Mouse (Mus musculus) heart, embryonic 13.5 days (tissue): ENCODE measurements around the gene Ugt1a8. TPM values are rescaled to one million over a fixed set of nuclear protein-coding genes. Genes with fewer than 3 reads are reported as not detected.

ENCODE experiments used
- ATAC-seq: fragments of 200-750 bp; cut with Nextera tagmentation; 2 replicates; pipeline ENCODE4 v1.8.0; 2017; ENCODE audit warnings: moderate TSS enrichment; ENCODE audit not compliant: insufficient number of reproducible peaks, low FRiP score, low TSS enrichment; ENCODE audit errors: extremely low read depth
- H3K27ac ChIP-seq: fragments of 300-500 bp; sonication (generic); replicated peaks from 2 replicates; pipeline ENCODE4 v1.5.1; 2015; ENCODE audit warnings: moderate library complexity, mild to moderate bottlenecking, inconsistent platforms
- H3K27me3 ChIP-seq: fragments of 300-500 bp; sonication (generic); replicated peaks from 2 replicates; pipeline ENCODE4 v1.6.1; 2015; ENCODE audit warnings: mild to moderate bottlenecking, inconsistent platforms
- H3K36me3 ChIP-seq: fragments of 300-500 bp; sonication (generic); 2 replicates; pipeline ENCODE4 v1.6.1; 2015; ENCODE audit warnings: mild to moderate bottlenecking, inconsistent platforms
- H3K4me1 ChIP-seq: fragments of 300-500 bp; sonication (generic); 2 replicates; pipeline ENCODE4 v1.6.1; 2015; ENCODE audit warnings: inconsistent platforms
- H3K4me2 ChIP-seq: fragments of 300-500 bp; sonication (generic); 2 replicates; pipeline ENCODE4 v1.6.1; 2015; ENCODE audit warnings: inconsistent platforms, mild to moderate bottlenecking, moderate library complexity
- H3K4me3 ChIP-seq: fragments of 300-500 bp; sonication (generic); 2 replicates; pipeline ENCODE4 v1.5.1; 2015; ENCODE audit warnings: moderate library complexity, mild to moderate bottlenecking, inconsistent platforms
- H3K9ac ChIP-seq: fragments of 300-500 bp; sonication (generic); 2 replicates; pipeline ENCODE4 v1.6.1; 2015; ENCODE audit warnings: inconsistent platforms, mild to moderate bottlenecking, moderate library complexity
- H3K9me3 ChIP-seq: fragments of 300-500 bp; sonication (generic); 2 replicates; pipeline ENCODE4 v1.6.1; 2016; ENCODE audit warnings: inconsistent platforms
- WGBS: fragments of 180-500 bp; shearing (Covaris S2); methylation state at CpG from one replicate; pipeline ENCODE4 v1.1.7; 2015; ENCODE audit warnings: mixed read lengths; 5-methylcytosine and 5-hydroxymethylcytosine counted together
- polyA plus RNA-seq: library from polyadenylated mRNA; unstranded; fragments of >200 nt; fragmentation: Nextera tagmentation; extraction: Ambion mirVana; gene quantifications from 2 replicates; pipeline ENCODE4 v1.2.1, GENCODE M21; 2015

The Ugt1a8 gene
- polyA plus RNA-seq, 1 experiment from 2014 or later, result not detected

DNA sequence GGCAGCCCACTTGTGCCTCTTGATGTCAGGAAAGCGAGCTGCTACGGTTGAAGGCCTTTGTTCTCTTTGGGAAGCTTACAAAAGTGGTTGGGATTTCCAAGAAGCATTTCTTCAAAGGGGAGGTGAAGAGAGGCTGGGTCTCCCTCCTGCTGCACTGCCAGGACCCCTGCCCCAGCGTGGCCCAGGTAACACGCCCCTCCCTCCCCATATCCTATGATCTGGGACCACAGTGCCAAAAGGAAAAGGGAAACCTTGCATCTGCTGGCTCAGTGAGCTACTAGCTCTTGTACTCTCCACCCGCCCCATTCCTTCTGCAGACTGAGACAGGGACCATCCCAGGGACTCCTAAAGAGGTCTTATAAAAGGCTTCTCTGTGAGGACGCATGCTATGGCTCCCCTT, 170.1 kb downstream of the Ugt1a8 start:
- Histone ChIP-seq H3K4me2 (no peak overlapping the region), H3K9ac (no peak overlapping the region), H3K27me3 (no peaks in the 10 kb centered on the region), H3K27ac (no peak overlapping the region), H3K36me3 (peaks cover 34% of the 10 kb centered on the region), H3K9me3 (peaks cover 50% of the 10 kb centered on the region), H3K4me1 (peaks cover 27% of the 10 kb centered on the region), H3K4me3 (no peak overlapping the region)
- 73% methylated on average over 6 of the region's 6 CpGs for WGBS
- no peak for ATAC-seq

DNA sequence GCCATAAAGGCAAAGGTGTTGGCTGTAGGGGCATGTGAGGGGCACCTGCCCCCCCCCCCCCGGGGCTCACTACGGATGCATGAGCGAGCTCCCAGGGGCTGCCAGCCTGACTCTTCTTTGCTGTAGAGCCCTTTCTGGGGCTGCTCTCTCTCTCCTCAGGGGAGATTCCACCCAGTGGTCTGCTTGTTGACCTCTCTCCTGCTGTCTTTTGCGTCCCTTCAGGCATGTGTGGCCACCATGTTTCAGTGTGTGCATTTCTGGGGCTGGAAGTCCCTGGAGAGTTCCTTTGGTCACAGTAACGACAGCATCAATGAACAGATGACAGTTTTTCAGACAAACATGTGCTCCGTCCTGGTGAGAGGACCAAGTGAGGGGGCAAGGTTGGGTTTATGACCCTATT, 170.7 kb downstream of the Ugt1a8 start:
- H3K4me3 ChIP-seq, result no peak overlapping the region
- H3K4me1 ChIP-seq, result peaks cover 30% of the 10 kb centered on the region
- 64% methylated on average over 6 of the region's 6 CpGs for WGBS
- H3K27me3 ChIP-seq, result no peaks in the 10 kb centered on the region
- peaks cover 43% of the 10 kb centered on the region for H3K9me3 ChIP-seq
- no peak for ATAC-seq
- H3K9ac ChIP-seq, result no peak overlapping the region
- no peak overlapping the region for H3K27ac ChIP-seq
- H3K36me3 ChIP-seq, result peaks cover 41% of the 10 kb centered on the region
- H3K4me2 ChIP-seq, result no peak overlapping the region

GRCm38 (mm10) chr1:88258881-88259642, 171.4 kb downstream of the Ugt1a8 start:
- H3K9ac ChIP-seq, result peak overlapping the region; percentile 0; the same call in 1 of the 2 replicates
- peaks cover 48% of the 10 kb centered on the region for H3K36me3 ChIP-seq
- no peaks in the 10 kb centered on the region for H3K27me3 ChIP-seq
- no peak for ATAC-seq
- peaks cover 30% of the 10 kb centered on the region for H3K4me1 ChIP-seq
- WGBS, result 60% methylated on average over 8 of the region's 8 CpGs
- H3K27ac ChIP-seq, result no peak overlapping the region; the same call in 1 of the 2 replicates
- H3K4me2 ChIP-seq, result no peak overlapping the region
- H3K4me3 ChIP-seq, result no peak overlapping the region
- H3K9me3 ChIP-seq, result peaks cover 36% of the 10 kb centered on the region

DNA sequence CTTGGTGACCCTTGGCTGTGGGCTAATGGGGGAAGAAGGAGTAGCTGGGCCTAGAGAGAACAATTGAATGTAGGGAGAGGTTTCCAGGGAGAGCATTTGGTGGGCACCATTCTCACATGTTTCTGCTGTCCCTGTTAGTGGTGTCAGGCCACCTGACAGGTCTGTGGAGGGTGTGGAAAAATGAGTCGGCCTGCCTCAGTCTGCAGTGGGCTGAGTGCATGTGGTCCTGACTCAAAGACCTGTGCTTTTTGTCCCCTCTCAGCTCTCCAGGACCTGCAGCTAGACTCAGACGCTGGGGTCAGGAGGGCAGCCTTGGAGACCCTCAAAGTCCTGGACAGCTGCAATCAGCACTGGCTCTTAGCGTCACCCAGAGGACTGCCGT, 172.0 kb downstream of the Ugt1a8 start:
- Histone ChIP-seq H3K4me2 (no peak overlapping the region), H3K9me3 (peaks cover 31% of the 10 kb centered on the region), H3K27ac (no peak overlapping the region; the same call in 1 of the 2 replicates), H3K4me3 (no peak overlapping the region), H3K36me3 (peaks cover 54% of the 10 kb centered on the region), H3K27me3 (no peaks in the 10 kb centered on the region), H3K4me1 (peaks cover 33% of the 10 kb centered on the region), H3K9ac (peak overlapping the region; percentile 0; the same call in 1 of the 2 replicates)
- ATAC-seq, result no peak
- 70% methylated on average over 4 of the region's 4 CpGs for WGBS

GRCm38 (mm10) chr1:88260114-88260513, 172.5 kb downstream of the Ugt1a8 start:
- no peak overlapping the region for H3K9ac ChIP-seq
- H3K27ac ChIP-seq, result no peak overlapping the region
- H3K36me3 ChIP-seq, result peaks cover 59% of the 10 kb centered on the region
- H3K4me1 ChIP-seq, result peaks cover 37% of the 10 kb centered on the region
- H3K4me2 ChIP-seq, result no peak overlapping the region
- H3K27me3 ChIP-seq, result no peaks in the 10 kb centered on the region
- no peak overlapping the region for H3K4me3 ChIP-seq
- peaks cover 26% of the 10 kb centered on the region for H3K9me3 ChIP-seq
- no peak for ATAC-seq
- WGBS, result 69% methylated on average over 6 of the region's 6 CpGs

GRCm38 (mm10) chr1:88260604-88261377, 173.2 kb downstream of the Ugt1a8 start:
- peaks cover 65% of the 10 kb centered on the region for H3K36me3 ChIP-seq
- no peak for ATAC-seq

GRCm38 (mm10) chr1:88261706-88262105, 174.1 kb downstream of the Ugt1a8 start:
- 77% methylated on average over 7 of the region's 7 CpGs for WGBS

More at GRCm38 (mm10) chr1:88260604-88261377, 173.2 kb downstream of the Ugt1a8 start:
- no peak overlapping the region for H3K4me2 ChIP-seq
- peaks cover 43% of the 10 kb centered on the region for H3K4me1 ChIP-seq
- WGBS, result 81% methylated on average over 10 of the region's 10 CpGs
- no peak overlapping the region for H3K27ac ChIP-seq
- no peaks in the 10 kb centered on the region for H3K27me3 ChIP-seq
- H3K4me3 ChIP-seq, result no peak overlapping the region
- H3K9me3 ChIP-seq, result peaks cover 19% of the 10 kb centered on the region
- no peak overlapping the region for H3K9ac ChIP-seq

DNA sequence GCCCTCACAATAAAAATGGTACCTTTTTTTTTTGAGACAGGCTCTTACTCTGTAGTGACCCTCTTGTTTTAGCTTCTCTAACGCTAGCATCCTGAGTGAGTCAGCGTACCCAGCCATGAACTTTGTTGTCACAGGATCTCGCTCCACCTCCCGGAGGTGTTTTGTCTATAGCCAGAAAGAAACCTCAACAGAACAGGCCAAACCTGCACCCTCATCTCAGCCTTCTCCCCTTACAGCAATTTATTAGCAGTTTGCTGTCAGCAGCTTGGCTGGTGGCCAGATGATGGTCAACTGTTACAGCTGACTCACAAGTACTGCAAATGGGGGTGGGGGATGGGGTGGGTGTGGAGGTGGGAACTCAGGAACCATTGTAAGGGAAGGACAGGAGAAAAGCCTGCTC, 174.6 kb downstream of the Ugt1a8 start:
- WGBS, result 73% methylated on average over 4 of the region's 4 CpGs
- H3K27me3 ChIP-seq, result no peaks in the 10 kb centered on the region
- ATAC-seq, result no peak
- no peak overlapping the region for H3K27ac ChIP-seq
- H3K4me1 ChIP-seq, result peaks cover 43% of the 10 kb centered on the region
- H3K4me2 ChIP-seq, result no peak overlapping the region
- no peak overlapping the region for H3K4me3 ChIP-seq
- peak overlapping the region; percentile 0; the same call in 1 of the 2 replicates for H3K9ac ChIP-seq
- H3K9me3 ChIP-seq, result peaks cover 4% of the 10 kb centered on the region
- peaks cover 80% of the 10 kb centered on the region for H3K36me3 ChIP-seq

More at GRCm38 (mm10) chr1:88261706-88262105, 174.1 kb downstream of the Ugt1a8 start:
- H3K9me3 ChIP-seq, result peaks cover 10% of the 10 kb centered on the region
- ATAC-seq, result no peak
- H3K4me2 ChIP-seq, result no peak overlapping the region
- H3K27me3 ChIP-seq, result no peaks in the 10 kb centered on the region
- H3K4me1 ChIP-seq, result peaks cover 43% of the 10 kb centered on the region
- no peak overlapping the region for H3K9ac ChIP-seq
- H3K36me3 ChIP-seq, result peaks cover 75% of the 10 kb centered on the region
- H3K4me3 ChIP-seq, result no peak overlapping the region
- no peak overlapping the region for H3K27ac ChIP-seq

DNA sequence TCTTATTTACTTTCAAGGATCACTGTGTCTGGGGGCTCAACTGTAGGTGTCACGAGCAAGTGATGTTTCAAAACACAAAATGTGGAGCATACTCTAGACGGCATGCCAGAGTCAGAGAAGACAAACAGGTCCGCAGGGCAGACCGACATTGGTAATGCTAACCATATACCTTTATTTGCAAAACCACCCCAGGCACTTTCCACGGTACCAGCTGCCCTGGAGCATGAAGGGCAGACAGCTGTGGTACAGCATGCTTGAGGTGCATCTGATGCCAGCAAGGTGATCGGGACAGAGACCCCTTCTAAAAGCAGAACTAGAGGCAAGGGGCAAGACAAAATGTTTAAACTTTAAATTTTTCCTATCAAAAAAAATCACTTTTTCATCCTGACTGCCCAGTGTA, 175.3 kb downstream of the Ugt1a8 start:
- Histone ChIP-seq H3K9me3 (no peaks in the 10 kb centered on the region), H3K27ac (no peak overlapping the region), H3K4me2 (no peak overlapping the region), H3K27me3 (no peaks in the 10 kb centered on the region), H3K9ac (no peak overlapping the region), H3K36me3 (peaks cover 87% of the 10 kb centered on the region), H3K4me3 (no peak overlapping the region), H3K4me1 (peaks cover 43% of the 10 kb centered on the region)
- no peak for ATAC-seq
- 74% methylated on average over 6 of the region's 6 CpGs for WGBS

- no peaks in the 10 kb centered on the region for H3K9me3 ChIP-seq
- no peak overlapping the region for H3K27ac ChIP-seq
- H3K4me3 ChIP-seq, result no peak overlapping the region
- no peak for ATAC-seq
- peaks cover 95% of the 10 kb centered on the region for H3K36me3 ChIP-seq
- 90% methylated on average over 5 of the region's 5 CpGs for WGBS
- H3K27me3 ChIP-seq, result no peaks in the 10 kb centered on the region
- H3K4me1 ChIP-seq, result peaks cover 42% of the 10 kb centered on the region
- no peak overlapping the region for H3K9ac ChIP-seq
- no peak overlapping the region for H3K4me2 ChIP-seq
Measured at GRCm38 (mm10) chr1:88263778-88264177, 176.2 kb downstream of the Ugt1a8 start.

DNA sequence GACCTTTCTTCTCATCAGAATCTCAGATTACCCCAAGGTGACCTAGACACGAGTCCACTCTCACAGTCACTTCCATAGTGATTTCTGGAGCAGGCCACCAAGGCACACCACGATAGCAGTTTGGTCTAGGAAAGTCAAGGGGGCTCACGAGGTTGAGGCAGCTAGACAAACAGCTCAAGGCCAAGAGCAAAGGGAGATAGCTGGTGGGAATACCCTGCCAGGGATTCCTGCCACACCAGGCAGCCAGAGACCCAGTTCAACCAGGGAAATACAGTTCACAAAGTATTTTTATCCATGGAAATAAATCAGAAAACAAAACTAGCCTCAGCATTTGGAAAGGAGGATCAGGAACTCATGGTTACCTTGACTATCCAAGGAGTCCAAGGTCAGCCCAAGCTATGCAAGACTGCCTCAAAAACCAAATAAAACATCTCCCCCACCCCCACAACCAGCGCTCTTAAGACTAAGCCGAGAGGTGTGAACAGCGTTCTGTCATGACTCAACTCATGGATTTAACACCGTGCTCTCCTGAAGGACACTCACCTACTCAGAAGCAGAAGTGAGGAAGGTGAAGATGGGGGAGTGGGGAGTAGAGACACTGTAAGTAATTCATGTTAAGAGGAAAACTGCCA, 176.7 kb downstream of the Ugt1a8 start:
- Histone ChIP-seq H3K9ac (no peak overlapping the region), H3K27me3 (no peaks in the 10 kb centered on the region), H3K27ac (no peak overlapping the region), H3K4me1 (peaks cover 36% of the 10 kb centered on the region), H3K36me3 (peaks cover 100% of the 10 kb centered on the region), H3K4me3 (no peak overlapping the region), H3K4me2 (no peak overlapping the region), H3K9me3 (no peaks in the 10 kb centered on the region)
- ATAC-seq, result no peak
- 77% methylated on average over 7 of the region's 7 CpGs for WGBS
